8 mouse cellular contexts compared by ENCODE assay signal in the genomic region with DNA sequence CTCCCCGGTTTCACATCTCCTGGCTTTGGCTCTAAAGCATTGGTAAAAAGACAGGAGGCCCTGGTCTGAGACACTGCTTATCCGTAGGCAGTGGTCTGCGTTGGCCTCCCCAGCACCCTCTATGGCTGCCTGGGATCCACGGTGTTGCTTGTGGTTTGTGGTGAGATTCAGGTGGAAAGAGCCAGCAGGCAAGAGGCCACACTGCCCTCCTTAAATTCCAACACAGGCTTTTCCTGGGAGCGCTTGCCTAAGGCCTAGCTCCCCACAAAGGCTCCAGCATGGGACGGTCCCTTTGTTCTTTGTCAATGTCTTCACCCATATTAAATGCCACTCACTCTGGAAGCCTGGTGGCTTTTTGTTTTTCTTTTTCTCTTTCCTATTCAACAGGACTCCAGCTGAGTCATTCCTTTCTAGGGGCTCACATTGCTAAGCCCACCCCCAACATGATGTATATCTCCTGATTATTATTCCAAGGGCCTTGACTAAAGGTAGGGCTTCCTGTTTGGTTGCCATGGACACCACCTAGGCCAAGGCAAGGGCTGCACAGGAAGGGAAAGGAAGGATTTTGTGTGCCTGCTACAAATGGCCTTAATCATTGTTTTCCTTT.
DNase-seq lines count a peak whose midpoint lies in the region; ATAC-seq and TF ChIP-seq lines count a peak whose summit lies in the region.

No protein-coding gene starts in this region.

- H3K9me3 ChIP-seq in forebrain, embryonic 10.5 days, result no peaks in the 10 kb centered on the region
- no peaks in the 10 kb centered on the region for H3K9me3 ChIP-seq in limb, embryonic 14.5 days (ENCODE audit: control insufficient read depth, low read length)

- peak overlapping the region; percentile 6; the same call in 1 of the 2 replicates for H3K4me3 ChIP-seq in forebrain, embryonic 10.5 days
- no peak overlapping the region for H3K4me3 ChIP-seq in limb, embryonic 14.5 days (replicated peaks; ENCODE audit: low read length)

- H3K4me1 ChIP-seq in forebrain, embryonic 10.5 days, result peaks cover 65% of the 10 kb centered on the region
- H3K4me1 ChIP-seq in limb, embryonic 14.5 days (ENCODE audit: control insufficient read depth, insufficient read depth, low read length), result peaks cover 22% of the 10 kb centered on the region

- no peak overlapping the region for H3K9ac ChIP-seq in limb, embryonic 14.5 days (ENCODE audit: low read depth, low read length, severe bottlenecking)

- 28% methylated on average over 6 of the region's 6 CpGs for WGBS in forebrain, embryonic 10.5 days
- WGBS in limb, embryonic 14.5 days, result 64% methylated on average over 6 of the region's 6 CpGs

- H3K27me3 ChIP-seq in forebrain, embryonic 10.5 days (ENCODE audit: poor library complexity, severe bottlenecking), result no peaks in the 10 kb centered on the region
- H3K27me3 ChIP-seq in limb, embryonic 14.5 days (ENCODE audit: control insufficient read depth, insufficient read depth, low read length), result no peaks in the 10 kb centered on the region

- DNase-seq in adrenal gland, adult (ENCODE audit: inconsistent age in 2 of 2, low spot score in 1 of 2), result peak; percentile 14 to 46
- no peak for DNase-seq in adrenal gland, postnatal 25 days
- peak; percentile 18 for DNase-seq in 3T3-L1 (ENCODE audit: low read depth, low spot score)
- peak; percentile 69 for DNase-seq in forebrain, embryonic 10.5 days (ENCODE audit: extremely low spot score, low spot score)
- DNase-seq in limb, embryonic 14.5 days (ENCODE audit: low spot score), result no peak
- no peak for DNase-seq in right cerebral cortex, postnatal 25 days
- DNase-seq in testis, postnatal 14 days (ENCODE audit: low spot score), result no peak

- TF ChIP-seq POLR2A in limb, embryonic 14.5 days (IDR thresholded peaks at IDR 0.05; ENCODE audit: borderline replicate concordance, extremely low read depth, insufficient read depth, insufficient read length), result no peak

- no peak overlapping the region for H3K4me2 ChIP-seq in limb, embryonic 14.5 days (replicated peaks; ENCODE audit: low read depth, low read length, severe bottlenecking)

- H3K27ac ChIP-seq in forebrain, embryonic 10.5 days, result peak overlapping the region; percentile 92
- peak overlapping the region; percentile 21 for H3K27ac ChIP-seq in limb, embryonic 14.5 days (replicated peaks; ENCODE audit: low read depth, low read length)

- no peaks in the 10 kb centered on the region for H3K36me3 ChIP-seq in forebrain, embryonic 10.5 days (replicated peaks)
- H3K36me3 ChIP-seq in limb, embryonic 14.5 days (ENCODE audit: control insufficient read depth, insufficient read depth, low read length), result no peaks in the 10 kb centered on the region

- no peak for ATAC-seq in limb, embryonic 14.5 days (ENCODE audit: low FRiP score, low read depth)
- no peak for ATAC-seq in megakaryocyte progenitor cell, adult 5-6 weeks (replicated peaks; ENCODE audit: poor library complexity)

Comparison
In these comparisons a context has a peak if more than half of its experiments do, and no peak if none do; other contexts are left out.
1. DNase-seq: peak in adrenal gland, adult (2 of 2), 3T3-L1 (single experiment) and forebrain, embryonic 10.5 days (single experiment); none in adrenal gland, postnatal 25 days (single experiment), limb, embryonic 14.5 days (single experiment), right cerebral cortex, postnatal 25 days (single experiment) and testis, postnatal 14 days (single experiment).